Comparison of ENCODE assay signal across 17 mouse cellular contexts in genomic region chr14:31970851-31971250, GRCm38 (mm10). TPM values are rescaled to one million over a fixed set of nuclear protein-coding genes. Genes with fewer than 3 reads are reported as not detected.
A peak's percentile ranks its signal among the peaks of the same experiment; 100 is the strongest.
DNase-seq lines count a peak whose midpoint lies in the region; ATAC-seq and TF ChIP-seq lines count a peak whose summit lies in the region.
"Had no signal": no experiment of that assay in that cellular context is flagged by ENCODE, and none has a peak within 500 bp of the region (broad histone marks: within the 10 kb centered on the region; RNA-seq: fewer than 3 reads in every experiment).

No protein-coding gene starts in this region.

- 78% methylated on average over 9 of the region's 9 CpGs for WGBS in heart, embryonic 12.5 days
- 68% methylated on average over 9 of the region's 9 CpGs for WGBS in bone marrow, adult 2 months

- peak; percentile 89 for ATAC-seq in heart, embryonic 12.5 days (ENCODE audit: insufficient number of reproducible peaks, low FRiP score)
- ATAC-seq: forebrain, postnatal 0 days had no signal

- H3K4me2 ChIP-seq in heart, embryonic 12.5 days = no peak overlapping the region
- H3K4me2 ChIP-seq: hindbrain, embryonic 15.5 days; neural tube, embryonic 13.5 days had no signal

- TF ChIP-seq CTCF in bone marrow, adult 2 months (IDR thresholded peaks at IDR 0.05; ENCODE audit: control insufficient read depth, insufficient read depth, low read length) = no peak

- TF ChIP-seq POLR2A in bone marrow, adult 2 months (IDR thresholded peaks at IDR 0.05; ENCODE audit: borderline replicate concordance, control insufficient read depth, low read depth, low read length) = peak; percentile 22; the same call in 1 of the 2 replicates

- no peak overlapping the region for H3K4me3 ChIP-seq in heart, embryonic 12.5 days
- H3K4me3 ChIP-seq in bone marrow, adult 2 months (replicated peaks; ENCODE audit: control insufficient read depth, low read depth, low read length) = no peak overlapping the region
- H3K4me3 ChIP-seq: hindbrain, embryonic 15.5 days; neural tube, embryonic 13.5 days had no signal

- no peaks in the 10 kb centered on the region for H3K4me1 ChIP-seq in heart, embryonic 12.5 days (replicated peaks)
- H3K4me1 ChIP-seq in bone marrow, adult 2 months (ENCODE audit: control insufficient read depth, insufficient read depth, low read length) = peaks cover 4% of the 10 kb centered on the region; the same call in 1 of the 2 replicates
- H3K4me1 ChIP-seq: hindbrain, embryonic 15.5 days; neural tube, embryonic 13.5 days had no signal

- no peaks in the 10 kb centered on the region for H3K9me3 ChIP-seq in heart, embryonic 12.5 days (replicated peaks)
- H3K9me3 ChIP-seq: hindbrain, embryonic 15.5 days; neural tube, embryonic 13.5 days had no signal

- no peaks in the 10 kb centered on the region for H3K36me3 ChIP-seq in heart, embryonic 12.5 days
- H3K36me3 ChIP-seq: hindbrain, embryonic 15.5 days; neural tube, embryonic 13.5 days had no signal

- no peaks in the 10 kb centered on the region for H3K27me3 ChIP-seq in heart, embryonic 12.5 days (replicated peaks)
- H3K27me3 ChIP-seq: hindbrain, embryonic 15.5 days; neural tube, embryonic 13.5 days had no signal

- H3K9ac ChIP-seq in heart, embryonic 12.5 days = no peak overlapping the region
- H3K9ac ChIP-seq: forebrain, postnatal 0 days; hindbrain, embryonic 15.5 days; neural tube, embryonic 13.5 days had no signal

- peak overlapping the region; percentile 58; the same call in 1 of the 2 replicates for H3K27ac ChIP-seq in heart, embryonic 12.5 days (ENCODE audit: poor library complexity, severe bottlenecking)
- H3K27ac ChIP-seq in bone marrow, adult 2 months (ENCODE audit: control insufficient read depth, insufficient read depth, low read depth, low read length, poor library complexity) = peak overlapping the region; percentile 85
- H3K27ac ChIP-seq: hindbrain, embryonic 15.5 days; neural tube, embryonic 13.5 days had no signal

- DNase-seq in heart, adult 8-10 months (ENCODE audit: low spot score) = no peak
- DNase-seq in liver = peak; percentile 90
- DNase-seq in spleen, postnatal 14 days (ENCODE audit: low spot score in 2 of 2) = peak; percentile 12 to 13
- DNase-seq in layer of hippocampus, adult 18-20 months (ENCODE audit: low spot score in 2 of 2) = no peak
- no peak for DNase-seq in retina, postnatal 1 day
- no peak for DNase-seq in embryo, embryonic 11 days
- DNase-seq: adrenal gland, adult 8-10 months; forebrain, postnatal 0 days; gastrocnemius, postnatal 10 days; kidney, adult 9 months; layer of hippocampus, adult 9-11 months; lung, adult 2 months had no signal

RNA-seq across cellular contexts. Expression of gene Galnt15, which starts 57.9 kb away (rescaled TPM):
- 0.29 and 0.35 TPM in 2 replicates for polyA plus RNA-seq in heart, embryonic 12.5 days (2016; fragmentation: Nextera tagmentation; extraction: Ambion mirVana)
- total RNA-seq in heart, adult 8-10 months (2022) = 10 to 100 TPM; 13.9 to 22.2 (median 18.3) TPM
- polyA plus RNA-seq in bone marrow, adult 2 months (2011; ENCODE audit: insufficient read depth, insufficient read length, low replicate concordance, missing spikeins) = 1.8 and 3.5 TPM in 2 replicates
- total RNA-seq in layer of hippocampus, adult 18-20 months (2021) = 1 to 10 TPM; 2.0 to 2.4 TPM
- total RNA-seq: megakaryocyte, adult 5-6 weeks had no signal

Comparison
In these comparisons a context has a peak if more than half of its experiments do, and no peak if none do; other contexts are left out.
1. DNase-seq: peak in liver (single experiment) and spleen, postnatal 14 days (2 of 2); none in heart, adult 8-10 months (single experiment), layer of hippocampus, adult 18-20 months (0 of 2), retina, postnatal 1 day (single experiment) and embryo, embryonic 11 days (single experiment).
2. RNA of gene Galnt15, which starts 57.9 kb away (total RNA-seq): 13.9 to 22.2 TPM in heart, adult 8-10 months; 2.0 to 2.4 TPM in layer of hippocampus, adult 18-20 months; every median in the first group is over 4 times any median in the second.